Mouse (Mus musculus) left cerebral cortex, adult 18-20 months (tissue): ENCODE results near the gene Mpv17l. TPM values are rescaled to one million over a fixed set of nuclear protein-coding genes. Genes with fewer than 3 reads are reported as not detected.

Experiments used
- total RNA-seq, 2 experiments: library from RNA; stranded (reverse); gene quantifications; 2 replicates each; pipeline ENCODE4 v1.2.3; 2021

Mpv17l gene
- total RNA-seq, 2 experiments from 2014 or later: 69.7 to 75.5 TPM

Other genes with a start within 250 kb of the Mpv17l start
- 10 to 100 TPM; 22.4 to 24.3 TPM for gene Parn, start 235.0 kb upstream of the Mpv17l start, total RNA-seq
- 10 to 100 TPM; 32.6 to 36.7 TPM for gene Bfar, start 231.3 kb upstream of the Mpv17l start, total RNA-seq
- 1 to 10 TPM; 3.5 to 4.0 TPM for gene 3110001I22Rik, start 231.2 kb upstream of the Mpv17l start, total RNA-seq
- gene Pla2g10, start 172.2 kb upstream of the Mpv17l start, total RNA-seq: not detected
- gene Rrn3, start 122.5 kb upstream of the Mpv17l start, total RNA-seq: 10 to 100 TPM; 49.1 to 51.7 TPM
- 100 to 1,000 TPM in 1 of 2 experiments, 10 to 100 TPM in 1; 96.8 to 109 TPM for gene Ntan1, start 84.3 kb upstream of the Mpv17l start, total RNA-seq
- 10 to 100 TPM; 62.0 to 82.6 TPM for gene Pdxdc1, start within 50 bp of the Mpv17l start, total RNA-seq
- gene 2900011O08Rik, start 83.4 kb downstream of the Mpv17l start, total RNA-seq: 100 to 1,000 TPM; 287 to 294 TPM
- gene Ifitm7, start 83.7 kb downstream of the Mpv17l start, total RNA-seq: 1 to 10 TPM in 1 of 2 experiments, under 1 TPM in 1; 0.77 to 1.4 TPM